Mouse (Mus musculus) CH12.LX (cell line): ENCODE data around the gene Colca2.

ENCODE experiments used
- CTCF ChIP-seq, 2 experiments: IDR thresholded peaks in 1 of 2; conservative IDR thresholded peaks in 1 of 2; 2 replicates each; pipeline ENCODE4 v1.5.1; 2011 to 2012; ENCODE audit warnings: low read depth in 2 of 2, low read length in 2 of 2, improper control_type of control experiment in 1 of 2, inconsistent platforms in 1 of 2, mild to moderate bottlenecking in 1 of 2, moderate library complexity in 1 of 2
- ELF1 ChIP-seq: IDR thresholded peaks from 2 replicates; pipeline ENCODE4 v1.6.1; 2014; ENCODE audit warnings: low read depth, mild to moderate bottlenecking, inconsistent platforms, low read length, improper control_type of control experiment
- EP300 ChIP-seq: IDR thresholded peaks from 2 replicates; pipeline ENCODE4 v1.6.1; 2011; ENCODE audit warnings: low read length, improper control_type of control experiment
- HCFC1 ChIP-seq: IDR thresholded peaks from 2 replicates; pipeline ENCODE4 v1.6.1; 2012; ENCODE audit warnings: low read depth, mild to moderate bottlenecking, inconsistent platforms, low read length, improper control_type of control experiment
- JUND ChIP-seq: conservative IDR thresholded peaks from 2 replicates; pipeline ENCODE4 v1.6.1; 2011; ENCODE audit warnings: low read depth, low read length, improper control_type of control experiment
- MEF2A ChIP-seq: IDR thresholded peaks from 2 replicates; pipeline ENCODE4 v1.6.1; 2014; ENCODE audit warnings: low read depth, mild to moderate bottlenecking, inconsistent platforms, low read length, improper control_type of control experiment, borderline replicate concordance
- NRF1 ChIP-seq: IDR thresholded peaks from 2 replicates; pipeline ENCODE4 v1.6.1; 2014; ENCODE audit warnings: low read depth, mild to moderate bottlenecking, inconsistent platforms, low read length, improper control_type of control experiment, moderate library complexity
- POLR2A ChIP-seq: IDR thresholded peaks from 2 replicates; pipeline ENCODE4 v1.6.1; 2011; ENCODE audit warnings: low read depth, mild to moderate bottlenecking, improper control_type of control experiment, low read length
- POLR2AphosphoS2 ChIP-seq: IDR thresholded peaks from 2 replicates; pipeline ENCODE4 v1.6.1; 2011; ENCODE audit warnings: low read depth, low read length, improper control_type of control experiment
- SMC3 ChIP-seq: IDR thresholded peaks from 2 replicates; pipeline ENCODE4 v1.6.1; 2011; ENCODE audit warnings: low read depth, low read length, improper control_type of control experiment
- ZC3H11A ChIP-seq: IDR thresholded peaks from 2 replicates; pipeline ENCODE4 v1.6.1; 2012; ENCODE audit warnings: low read depth, mild to moderate bottlenecking, inconsistent platforms, low read length, improper control_type of control experiment
- ZKSCAN1 ChIP-seq: IDR thresholded peaks from 2 replicates; pipeline ENCODE4 v1.6.1; 2012; ENCODE audit warnings: low read depth, inconsistent platforms, low read length, improper control_type of control experiment, borderline replicate concordance
- ZMIZ1 ChIP-seq: IDR thresholded peaks from 2 replicates; pipeline ENCODE4 v1.6.1; 2012; ENCODE audit warnings: low read depth, mild to moderate bottlenecking, inconsistent platforms, low read length, improper control_type of control experiment
- ZNF384 ChIP-seq: IDR thresholded peaks from 2 replicates; pipeline ENCODE4 v1.6.1; 2012; ENCODE audit warnings: low read depth, low read length, improper control_type of control experiment, inconsistent platforms

DNA sequence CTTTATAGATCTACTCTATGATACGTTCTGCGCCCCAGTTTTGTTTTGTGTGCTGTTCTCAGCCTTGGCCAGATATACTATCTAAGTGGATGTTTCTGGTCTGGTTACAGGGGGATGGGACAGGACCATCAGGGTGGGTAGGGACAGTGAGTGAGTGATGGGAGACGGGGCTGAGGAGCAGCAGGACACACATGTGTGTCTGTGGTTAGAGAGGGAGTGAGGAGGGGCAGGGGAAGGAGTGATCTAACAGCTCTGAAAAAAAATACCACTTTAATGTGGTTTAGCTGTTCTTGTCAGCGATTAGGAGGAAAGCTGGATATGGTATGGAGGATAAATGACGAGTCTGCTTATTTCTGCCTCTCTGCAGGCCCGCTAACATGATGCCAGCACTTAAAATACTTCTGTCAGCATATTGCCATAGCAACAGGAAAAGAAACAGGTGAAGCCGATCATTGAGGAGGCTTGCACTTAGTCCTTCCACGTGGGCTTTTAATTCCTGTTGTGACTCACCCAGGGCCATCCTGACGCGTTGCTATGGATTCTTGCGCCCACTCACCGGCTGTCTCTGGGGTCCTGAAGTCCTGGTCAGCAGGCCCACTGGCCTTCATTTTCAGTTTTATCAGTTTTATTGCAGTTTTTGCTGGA lies 39.5 kb downstream of the Colca2 start:
- no peak for TF ChIP-seq CTCF (conservative IDR thresholded peaks at IDR 0.05 in 1 of 2, IDR thresholded peaks at IDR 0.05 in 1 of 2; ENCODE audit: low read depth in 2 of 2, low read length in 2 of 2)
- no peak for TF ChIP-seq NRF1
- TF ChIP-seq ZMIZ1: no peak
- TF ChIP-seq POLR2A: no peak
- no peak for TF ChIP-seq JUND
- no peak for TF ChIP-seq POLR2AphosphoS2
- no peak for TF ChIP-seq ELF1
- TF ChIP-seq HCFC1: no peak
- TF ChIP-seq SMC3: no peak
- TF ChIP-seq EP300: no peak
- TF ChIP-seq MEF2A: no peak
- TF ChIP-seq ZKSCAN1: no peak
- TF ChIP-seq ZNF384: no peak
- TF ChIP-seq ZC3H11A: no peak
